Mouse (Mus musculus): Measurements from ENCODE around the gene Atg101.

The Atg101 gene

DNA sequence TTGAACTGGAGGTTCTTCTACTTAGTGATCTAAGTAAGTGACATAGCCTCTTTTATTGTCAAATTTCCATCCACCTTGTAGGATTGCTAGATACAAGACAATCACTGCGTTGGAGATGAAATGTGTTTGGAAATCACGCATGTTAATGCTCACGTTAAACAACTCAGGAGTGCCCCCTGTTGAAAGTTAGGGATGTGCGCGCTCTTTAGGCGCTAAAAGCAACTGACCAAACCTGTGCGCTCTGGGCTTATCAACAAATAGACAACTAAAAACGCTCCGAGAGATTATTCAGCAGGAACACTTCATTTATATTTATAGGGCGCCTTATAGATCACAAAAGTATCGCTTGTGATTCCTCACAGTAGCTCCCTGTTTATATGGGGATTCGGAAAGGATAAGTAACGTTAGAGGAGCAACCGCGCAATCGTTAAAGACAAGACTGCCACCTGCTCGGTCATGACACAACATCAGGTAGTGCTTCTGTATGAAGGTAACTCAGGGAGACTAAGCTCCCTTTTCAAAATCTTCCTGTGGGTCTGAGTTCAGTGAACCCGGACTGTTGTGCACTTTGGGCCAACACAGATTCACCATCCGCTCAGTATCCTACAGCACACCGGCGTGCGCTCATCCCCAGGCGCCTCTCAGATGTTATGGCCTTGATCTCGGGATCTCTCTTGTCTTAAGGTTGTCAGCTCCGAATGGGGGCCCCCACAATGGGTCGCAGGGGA lies 725 bp upstream of the Atg101 start:
- peak; percentile 74 for DNase-seq (ENCODE audit: low read depth, low spot score)

DNA sequence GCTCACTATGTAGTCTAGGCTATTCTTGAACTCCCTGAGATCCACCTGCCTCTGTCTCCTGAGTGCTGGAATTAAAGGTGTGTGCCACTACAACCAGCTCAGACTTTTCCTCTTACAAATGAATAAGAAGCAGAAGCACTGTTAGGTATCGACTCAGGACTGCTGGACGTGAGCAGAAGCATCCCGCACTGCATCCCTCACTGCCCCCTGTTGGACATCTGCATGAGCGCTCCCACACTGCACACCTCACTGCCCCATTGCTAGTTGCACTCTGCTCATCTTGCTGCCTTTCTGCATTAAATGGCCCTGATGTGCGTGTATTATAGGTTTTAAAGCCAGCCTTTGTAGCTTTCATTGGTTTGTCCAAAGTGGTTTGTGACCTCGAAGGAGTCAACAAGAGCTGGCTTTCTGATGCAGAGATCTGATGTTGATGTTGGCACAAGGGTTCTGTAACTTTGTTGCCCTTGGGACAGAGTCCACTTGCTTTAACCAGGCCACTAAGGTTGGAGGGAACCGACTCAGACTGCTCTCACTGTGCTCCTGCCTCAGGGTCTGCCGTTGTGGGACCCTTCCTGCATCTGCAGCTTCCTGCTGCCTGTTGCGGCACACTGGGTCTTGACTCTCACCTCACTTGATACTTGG lies 2.2 kb downstream of the Atg101 start:
- no peak for DNase-seq (ENCODE audit: low read depth, low spot score)

DNA sequence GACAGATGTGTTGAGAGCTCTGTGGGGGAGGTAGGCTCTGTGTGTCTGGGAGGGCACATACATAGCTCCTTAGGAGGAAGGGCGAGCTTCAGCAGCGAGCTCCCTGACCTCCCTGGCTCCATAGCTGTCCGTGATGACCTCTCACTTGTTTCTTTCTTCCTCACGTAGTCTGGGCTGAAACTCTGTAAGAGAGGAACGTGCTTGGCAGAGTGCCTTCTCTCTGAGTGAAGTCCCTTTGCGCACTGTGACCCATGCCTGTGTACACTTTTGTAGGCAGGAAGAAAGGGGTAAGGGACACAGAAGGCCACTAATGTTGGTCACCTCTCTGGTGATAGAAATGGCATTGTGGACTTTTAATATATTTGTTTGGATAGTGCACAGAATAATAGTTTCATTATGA lies 3.3 kb downstream of the Atg101 start:
- no peak for DNase-seq (ENCODE audit: low read depth, low spot score)

DNA sequence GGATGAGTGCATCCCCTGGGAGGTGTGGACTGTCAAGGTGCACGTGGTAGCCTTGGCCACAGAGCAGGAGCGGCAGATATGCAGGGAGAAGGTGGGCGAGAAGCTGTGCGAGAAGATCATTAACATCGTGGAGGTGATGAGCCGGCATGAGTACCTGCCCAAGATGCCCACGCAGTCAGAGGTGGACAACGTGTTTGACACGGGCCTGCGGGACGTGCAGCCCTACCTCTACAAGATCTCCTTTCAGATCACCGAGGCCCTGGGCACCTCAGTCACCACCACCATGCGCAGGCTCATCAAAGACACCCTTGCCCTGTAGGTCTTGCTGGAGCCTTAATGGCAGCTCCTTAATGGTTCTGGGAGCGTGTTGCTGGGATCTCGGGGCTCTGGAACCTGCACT lies 6.3 kb downstream of the Atg101 start:
- DNase-seq (ENCODE audit: low read depth, low spot score) = no peak

DNA sequence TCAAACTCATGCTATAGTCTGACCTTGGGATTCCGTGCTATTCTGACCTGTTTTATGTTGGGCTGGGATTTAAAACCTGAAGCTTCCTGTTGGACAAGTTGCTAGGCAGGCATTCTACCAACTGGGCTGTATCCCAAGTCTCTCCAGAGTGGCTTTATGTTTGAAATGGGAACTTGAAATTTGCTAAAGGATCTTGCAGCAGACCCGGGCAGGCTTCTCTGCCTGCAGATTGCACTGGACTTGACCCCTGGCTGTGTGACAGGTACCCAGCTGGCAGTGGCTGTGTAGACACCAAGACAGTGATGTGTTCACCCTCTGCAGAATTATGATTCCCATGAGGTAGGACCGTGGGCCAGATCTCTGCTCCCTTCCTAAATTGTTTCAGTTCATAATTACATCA lies 7.9 kb downstream of the Atg101 start:
- DNase-seq (ENCODE audit: low read depth, low spot score) = no peak

DNA sequence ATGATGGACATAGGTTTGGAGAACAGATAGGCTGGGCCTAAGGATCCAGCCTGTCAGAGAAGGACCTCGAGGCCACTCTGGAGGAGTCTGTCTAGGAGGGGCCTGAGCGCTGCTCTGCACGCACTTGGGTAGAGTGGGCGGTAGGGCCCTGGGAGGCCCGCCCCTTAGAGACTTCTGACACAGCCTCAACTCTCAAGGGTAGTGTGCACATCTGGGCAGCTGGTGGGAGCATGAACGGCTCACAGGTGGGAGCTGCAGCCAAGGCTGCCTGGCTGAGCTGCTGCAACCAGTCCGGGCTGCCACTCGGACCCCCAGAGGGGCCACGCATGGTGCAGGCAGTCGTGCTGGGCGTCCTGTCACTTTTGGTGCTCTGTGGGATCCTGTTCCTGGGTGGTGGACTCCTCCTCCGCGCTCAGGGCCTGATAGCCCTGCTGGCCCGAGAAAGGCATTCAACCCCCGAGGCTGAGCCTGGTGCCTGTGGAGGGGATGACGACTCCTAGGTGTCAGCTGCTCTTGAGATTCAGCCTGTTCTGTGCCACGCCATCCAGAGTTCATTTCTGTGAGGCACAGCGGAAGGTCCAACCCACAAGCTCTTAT lies 9.1 kb downstream of the Atg101 start, which contains the start of gene 6030408B16Rik:
Gene 6030408B16Rik, plus strand, starts transcription at position 188 of the 597 bp plus-strand sequence.
- no peak for DNase-seq (ENCODE audit: low read depth, low spot score)

DNA sequence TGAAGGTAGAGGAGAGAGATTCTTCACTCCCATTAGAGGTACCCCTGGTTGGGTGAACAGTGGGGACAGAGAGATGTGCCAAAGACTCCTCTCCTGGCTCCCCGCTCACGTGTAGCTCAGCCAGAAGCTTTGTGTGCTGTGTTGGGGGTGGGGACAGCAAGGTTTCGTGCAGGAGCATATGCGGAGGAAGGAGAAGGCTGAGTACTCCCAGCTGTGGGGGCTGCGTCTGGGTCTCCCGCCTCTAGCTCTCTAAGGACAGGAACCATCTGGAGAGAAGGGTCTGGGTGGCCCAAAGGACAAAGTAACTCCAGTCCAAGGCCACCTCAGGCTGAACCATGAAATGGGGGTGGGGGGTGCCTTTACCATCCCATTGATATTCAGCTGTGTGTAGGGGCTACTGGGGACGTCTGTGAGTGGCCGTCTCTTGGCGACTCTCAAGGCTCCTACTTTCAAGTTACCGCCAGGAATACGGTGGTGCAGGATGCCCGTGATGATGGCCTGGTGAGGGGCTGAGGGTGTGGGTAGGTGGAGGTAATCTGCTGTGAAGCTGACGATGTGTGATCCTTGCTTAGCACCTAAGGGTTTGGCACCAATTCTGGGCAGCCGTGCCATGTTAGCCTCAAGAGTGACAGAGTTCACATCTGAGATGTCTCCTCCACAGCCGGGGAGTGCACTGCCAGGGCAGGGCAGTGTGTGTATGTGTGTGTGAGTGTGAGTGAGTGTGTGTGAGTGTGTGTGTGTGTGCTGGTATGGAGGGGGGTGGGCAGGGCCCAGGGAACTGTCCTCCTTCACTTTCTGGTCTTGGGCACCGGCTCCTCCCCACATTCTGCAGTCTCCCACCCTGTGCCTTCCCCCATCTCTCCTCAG lies 10.2 kb downstream of the Atg101 start:
- no peak for DNase-seq (ENCODE audit: low read depth, low spot score)

DNA sequence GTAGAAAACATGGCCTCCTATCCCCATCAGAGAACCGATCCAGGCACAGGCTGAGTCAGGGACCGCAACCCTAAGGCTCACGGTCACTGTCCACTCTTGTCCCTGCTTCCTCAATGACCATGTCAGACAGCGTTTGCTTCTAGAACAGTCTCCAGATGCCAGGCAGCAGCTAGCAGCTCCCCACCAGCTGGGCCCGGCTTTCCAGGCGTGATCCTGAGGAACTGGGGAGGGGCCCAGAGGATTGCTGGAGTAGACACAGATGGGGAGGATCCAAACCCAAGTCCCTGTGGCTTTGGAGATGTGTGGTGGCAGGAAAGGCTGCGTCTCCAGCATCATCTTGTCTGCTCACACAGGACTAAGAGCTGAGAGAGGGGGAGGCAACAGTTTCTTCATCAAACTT lies 11.0 kb downstream of the Atg101 start:
- DNase-seq (ENCODE audit: low read depth, low spot score) = no peak

DNA sequence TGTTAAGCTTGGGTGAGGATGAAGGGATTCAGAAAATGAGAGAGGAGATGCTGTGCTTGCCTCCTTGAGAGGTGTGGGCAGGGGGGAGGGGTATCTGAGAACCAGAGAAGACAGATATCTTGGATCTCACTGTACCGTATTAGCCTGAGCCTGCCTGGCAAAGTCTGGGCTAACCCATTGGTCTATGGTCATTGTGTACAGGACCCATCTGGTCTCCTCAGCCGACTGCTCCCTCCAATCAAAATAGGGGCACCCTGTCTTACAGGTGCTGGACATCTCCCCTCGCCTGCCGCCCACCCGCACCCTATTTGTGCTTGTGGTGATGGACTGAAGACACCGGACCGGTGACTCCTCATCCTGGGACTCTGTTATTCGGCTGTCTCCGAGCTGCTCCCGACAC lies 11.5 kb downstream of the Atg101 start:
- no peak for DNase-seq (ENCODE audit: low read depth, low spot score)

DNA sequence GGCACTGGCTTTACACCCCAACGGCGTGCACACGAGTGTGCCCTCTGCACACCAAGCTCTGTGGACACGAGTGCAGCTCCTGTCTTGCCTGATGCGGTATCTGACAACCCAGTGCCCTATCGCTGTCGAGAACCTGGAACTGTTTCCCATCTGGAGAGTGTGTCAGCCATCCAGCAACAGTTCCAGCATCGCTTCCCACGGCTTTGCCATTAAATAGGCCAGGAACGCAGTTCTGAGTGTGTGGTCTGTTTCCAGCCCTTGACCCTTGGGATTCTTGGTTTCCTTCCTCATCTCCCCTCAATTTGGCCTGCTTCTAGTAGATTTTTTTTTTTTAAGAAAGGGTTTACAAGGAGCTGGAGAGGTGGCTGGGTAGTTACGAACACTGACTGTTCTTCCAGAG lies 12.0 kb downstream of the Atg101 start:
- DNase-seq (ENCODE audit: low read depth, low spot score) = no peak

DNA sequence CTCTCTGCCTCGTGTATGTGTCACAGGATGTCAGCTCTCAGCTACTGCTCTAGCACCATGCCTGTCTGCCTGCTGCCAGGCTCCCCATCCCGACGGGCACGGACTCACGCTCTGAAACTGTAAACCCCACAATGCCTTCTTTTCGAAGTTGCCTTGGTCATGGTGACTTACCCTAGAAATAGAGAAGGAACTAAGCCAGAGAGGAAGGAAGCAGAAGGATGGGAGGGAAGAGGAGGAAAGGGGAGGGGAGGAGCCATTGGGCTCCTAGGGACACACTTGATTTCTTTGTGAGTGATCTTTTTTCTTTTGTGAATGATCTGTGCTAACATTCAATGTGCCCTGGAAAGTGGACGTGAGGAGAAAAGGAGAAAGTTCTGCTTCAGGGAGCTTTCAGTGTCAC lies 13.9 kb downstream of the Atg101 start:
- no peak for DNase-seq (ENCODE audit: low read depth, low spot score)

DNA sequence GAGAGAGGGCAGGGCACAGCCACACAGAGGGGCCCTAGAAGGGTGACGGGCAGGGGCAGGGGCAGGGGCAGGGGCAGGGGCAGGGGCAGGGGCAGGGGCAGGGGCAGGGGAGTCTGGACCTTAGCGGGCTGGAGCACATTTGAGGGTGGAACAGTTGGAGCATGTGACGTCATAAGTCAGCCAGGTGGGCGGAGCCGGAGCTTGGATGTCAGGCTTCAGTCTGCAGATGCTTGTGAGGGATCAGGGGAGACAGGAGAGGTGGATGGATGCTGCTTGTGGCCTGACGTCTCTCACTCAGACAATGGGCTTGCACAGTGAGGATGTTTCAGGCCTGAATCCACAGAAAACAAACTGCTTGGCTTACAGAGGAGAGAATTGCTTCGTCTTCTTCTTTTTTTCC lies 14.5 kb downstream of the Atg101 start:
- peak; percentile 62 for DNase-seq (ENCODE audit: low read depth, low spot score)

DNA sequence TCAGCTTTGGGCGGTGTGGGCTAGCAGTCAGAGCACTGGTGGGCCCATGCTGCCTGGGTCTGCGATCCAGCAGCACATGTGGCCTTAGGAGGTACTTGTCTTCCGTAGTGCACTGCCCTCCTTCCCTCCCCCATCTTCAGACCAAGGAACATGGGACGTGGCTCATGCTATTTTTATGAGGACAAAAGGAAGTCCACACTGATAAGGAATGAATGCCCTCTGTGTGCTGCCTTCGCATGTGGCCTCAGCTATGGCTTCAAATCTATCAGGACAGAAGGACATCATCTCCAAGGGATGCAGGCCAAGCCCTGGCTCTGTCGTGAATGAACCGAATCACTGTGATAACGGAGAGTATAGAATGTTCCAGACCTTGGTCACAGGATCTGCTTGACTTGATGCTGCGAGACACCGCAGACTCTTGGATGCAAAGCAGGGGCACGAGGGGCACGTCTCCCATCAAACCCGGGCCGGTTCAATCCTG lies 15.4 kb downstream of the Atg101 start:
- no peak for DNase-seq (ENCODE audit: low read depth, low spot score)

DNA sequence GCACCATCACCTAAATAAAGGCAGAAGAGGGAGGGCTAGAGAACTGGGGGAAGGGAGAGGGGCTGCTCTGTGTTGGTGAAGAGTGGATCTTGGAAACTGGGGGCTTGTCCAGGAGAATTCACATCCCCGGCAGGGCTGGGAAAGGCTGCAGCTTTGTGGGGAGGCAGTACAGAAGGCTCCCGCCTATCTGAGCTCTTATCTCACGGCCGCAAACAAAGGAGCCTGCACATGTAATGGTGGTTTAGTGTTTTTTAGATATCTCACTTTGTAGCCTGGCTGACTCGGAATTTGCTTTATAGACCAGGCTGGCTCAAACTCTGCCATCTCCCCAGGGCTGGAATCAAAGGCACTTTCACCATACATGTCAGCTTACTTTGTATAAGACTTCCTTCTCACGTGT lies 16.1 kb downstream of the Atg101 start:
- DNase-seq (ENCODE audit: low read depth, low spot score) = no peak

DNA sequence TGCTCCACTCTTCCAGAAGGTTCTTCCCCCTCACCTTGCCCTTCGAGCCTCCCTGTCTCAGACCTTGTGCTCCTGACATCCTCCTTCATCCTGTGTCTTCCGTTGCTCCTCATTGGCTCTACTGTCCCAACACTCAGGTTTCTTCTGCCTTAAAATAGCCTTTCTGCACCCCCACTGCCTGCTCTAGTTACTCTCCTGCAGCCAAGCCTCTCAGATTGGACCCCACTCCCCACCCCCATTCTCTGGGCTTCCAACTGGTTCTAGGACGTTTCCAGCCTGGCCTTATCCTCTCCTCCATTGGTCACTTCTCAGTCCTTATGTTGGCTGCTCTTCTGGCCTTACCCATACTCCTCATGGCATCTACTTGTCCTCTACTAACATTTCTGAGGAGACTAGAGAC lies 18.1 kb downstream of the Atg101 start:
- no peak for DNase-seq (ENCODE audit: low read depth, low spot score)

DNA sequence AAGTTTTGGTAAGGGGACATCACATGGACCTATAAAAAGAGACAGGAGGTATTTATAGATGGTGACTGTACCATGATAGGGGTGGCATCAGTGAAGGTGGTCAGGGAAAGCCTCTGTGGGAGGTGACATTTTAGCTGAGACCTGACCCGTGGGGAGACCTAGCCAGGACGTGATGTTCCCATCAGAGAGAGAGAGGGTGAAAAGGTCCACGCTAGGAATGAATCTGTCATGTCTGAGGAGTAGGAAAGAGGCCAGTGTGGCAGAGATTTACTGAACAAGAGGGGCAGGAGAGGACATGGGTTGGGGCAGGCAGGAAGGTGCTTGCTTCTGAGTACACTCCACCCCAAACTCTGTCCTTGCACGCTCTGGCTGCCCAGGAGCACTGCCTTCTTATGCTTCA lies 19.8 kb downstream of the Atg101 start:
- DNase-seq (ENCODE audit: low read depth, low spot score) = no peak

DNA sequence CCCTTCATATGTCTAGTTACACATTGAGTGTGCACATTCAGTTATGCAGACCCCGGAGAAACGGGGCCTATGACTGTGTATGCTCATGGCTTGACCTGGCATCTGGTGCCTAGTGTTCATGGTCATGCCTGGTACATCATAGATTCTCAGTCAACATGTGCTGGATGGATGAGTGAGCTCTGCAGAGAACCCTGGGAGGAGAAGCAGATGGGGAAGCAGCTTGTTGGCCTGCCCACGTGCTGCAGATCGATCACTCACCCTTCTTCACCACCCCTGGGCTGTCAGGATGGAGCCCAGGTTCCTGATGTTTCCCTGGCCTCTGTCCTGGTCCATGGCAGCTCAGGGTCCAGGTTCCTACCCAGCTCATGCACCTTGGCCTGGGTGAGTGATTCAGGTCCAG lies 22.4 kb downstream of the Atg101 start:
- no peak for DNase-seq (ENCODE audit: low read depth, low spot score)

DNA sequence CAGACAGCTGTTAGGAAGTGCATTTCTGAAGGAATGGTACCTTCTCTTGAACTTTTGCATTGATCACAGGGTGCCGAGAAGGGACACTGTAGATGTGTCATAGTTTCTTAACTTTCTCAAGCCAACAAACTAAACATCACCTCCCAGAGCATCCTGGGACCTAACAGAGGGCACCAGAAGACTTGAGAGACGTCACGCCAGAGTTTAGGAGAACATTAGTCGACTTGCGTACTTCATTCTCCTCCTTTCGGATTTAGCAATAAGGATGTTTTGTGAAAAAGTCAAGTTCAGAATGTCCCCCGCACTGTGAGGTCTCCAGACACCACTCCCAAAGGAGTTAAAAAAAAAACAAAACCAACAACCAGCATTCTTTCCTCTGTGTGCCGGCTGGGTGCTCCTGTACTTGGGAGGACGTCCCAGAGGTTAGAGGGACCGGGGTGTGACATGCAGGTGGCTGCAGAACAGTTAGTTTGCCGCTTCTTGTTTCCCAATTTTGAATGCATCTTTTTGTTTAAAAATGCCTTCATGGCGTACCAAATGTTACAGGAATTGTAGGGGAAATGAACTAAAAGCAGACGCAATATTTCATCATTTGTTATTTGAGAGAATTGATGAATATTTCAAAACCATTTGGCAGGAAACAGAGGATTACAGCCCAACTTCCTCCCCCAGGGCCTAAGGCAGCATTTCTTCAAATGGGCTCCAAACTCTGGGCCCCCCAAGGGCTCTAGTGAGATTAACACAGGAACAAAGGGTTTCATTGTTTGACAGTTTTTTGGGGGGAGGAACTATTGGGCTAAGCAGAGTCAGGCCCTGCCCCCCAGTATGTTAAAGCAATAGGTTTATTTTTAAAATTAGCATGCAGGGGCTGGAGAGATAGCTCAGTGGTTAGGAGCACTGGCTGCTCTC lies 24.6 kb downstream of the Atg101 start:
- DNase-seq (ENCODE audit: low read depth, low spot score) = no peak

DNA sequence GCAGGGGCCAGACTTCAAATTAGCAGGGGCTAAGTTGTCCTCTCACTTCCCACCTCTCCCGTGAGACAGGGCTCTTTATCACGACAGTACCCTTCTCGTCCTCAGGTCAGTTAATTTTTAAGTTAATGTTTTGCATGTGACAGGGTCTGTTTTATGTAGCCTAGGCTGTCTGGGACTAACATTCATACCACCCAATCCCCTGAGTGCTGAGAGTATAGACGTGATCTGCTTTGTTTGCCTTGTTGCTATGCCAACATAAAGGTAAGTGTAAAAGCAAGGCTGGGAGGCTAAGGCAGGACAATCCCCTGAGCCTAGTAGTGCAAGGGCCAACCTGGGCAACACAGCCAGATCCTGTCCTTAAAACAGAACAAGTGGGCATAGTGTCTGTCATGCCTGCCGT lies 25.4 kb downstream of the Atg101 start:
- DNase-seq (ENCODE audit: low read depth, low spot score) = no peak

DNA sequence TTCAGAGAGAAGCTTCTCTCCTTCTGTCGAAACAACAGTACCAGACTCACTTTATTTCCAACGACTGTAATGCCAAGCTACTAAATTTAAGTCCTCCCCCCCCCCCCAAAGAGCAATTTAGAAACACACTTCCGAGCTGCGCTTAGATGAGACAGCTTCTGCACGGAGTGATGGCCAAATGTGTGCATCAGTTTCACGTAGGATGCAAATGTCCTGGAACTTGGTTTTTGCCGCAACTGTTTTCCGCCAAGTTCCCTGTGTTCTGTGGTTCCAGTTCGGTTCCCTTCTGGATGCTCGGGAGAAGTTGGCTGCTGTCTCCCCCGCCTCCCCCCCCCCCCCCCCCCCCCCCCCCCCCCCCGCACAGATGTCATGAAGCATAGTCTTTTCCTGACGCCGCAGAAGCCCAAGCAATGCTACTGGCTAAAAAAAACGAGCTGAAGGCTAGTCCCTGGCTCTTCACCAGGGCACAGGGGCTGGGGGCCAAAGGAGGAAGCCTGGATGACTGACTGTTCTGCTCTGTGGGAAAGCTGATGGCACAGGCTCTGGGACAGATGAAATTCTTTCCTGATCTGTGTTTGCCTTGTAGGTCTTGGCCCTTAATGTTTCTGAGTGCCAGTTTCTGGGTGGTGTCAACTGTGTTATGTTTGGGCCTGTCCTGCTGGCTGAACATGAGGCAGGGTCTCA lies 27.2 kb downstream of the Atg101 start:
- no peak for DNase-seq (ENCODE audit: low read depth, low spot score)
